Mouse (Mus musculus) ES-E14 (cell line): Measurements from ENCODE around the gene Myo15b.

Experiments
- MAFK ChIP-seq: IDR thresholded peaks from 2 replicates; pipeline ENCODE4 v1.6.1; 2014; ENCODE audit warnings: mild to moderate bottlenecking, low read depth, low read length, inconsistent platforms; ENCODE audit not compliant: insufficient read depth
- ZC3H11A ChIP-seq: IDR thresholded peaks from 2 replicates; pipeline ENCODE4 v1.6.1; 2012; ENCODE audit warnings: low read depth, mild to moderate bottlenecking, inconsistent platforms, low read length, borderline replicate concordance
- ZNF384 ChIP-seq: IDR thresholded peaks from 2 replicates; pipeline ENCODE4 v1.6.1; 2012; ENCODE audit warnings: low read depth, low read length, inconsistent platforms

GRCm38 (mm10) chr11:115902177-115902576 is 44.0 kb downstream of the Myo15b start:
- no peak for TF ChIP-seq ZNF384
- no peak for TF ChIP-seq ZC3H11A
- no peak for TF ChIP-seq MAFK
